Mouse (Mus musculus): Measurements from ENCODE around the gene Bcl2.

- TF ChIP-seq CTCF (IDR thresholded peaks at IDR 0.05; ENCODE audit: borderline replicate concordance, control insufficient read depth, extremely low read depth, insufficient read depth, low read length, poor library complexity), result no peak
- TF ChIP-seq POLR2A (IDR thresholded peaks at IDR 0.05; ENCODE audit: control insufficient read depth, extremely low read depth, insufficient read depth, low read length, poor library complexity), result no peak
These were observed 84.0 kb downstream of the Bcl2 start for GRCm38 (mm10) chr1:106629931-106630682.

Measured in thymus, adult 2 months (tissue).